Mouse (Mus musculus): ENCODE results near the gene Cep295.

GRCm38 (mm10) chr9:15300056-15300455 lies 57.5 kb downstream of the Cep295 start:
- no peak for TF ChIP-seq CTCF (IDR thresholded peaks at IDR 0.05; ENCODE audit: low read depth)
- TF ChIP-seq EP300 (optimal IDR thresholded peaks at IDR 0.05), result no peak

Data from stomach, postnatal 0 days (tissue).